Mouse (Mus musculus) G1E (cell line): ENCODE results near the gene Gm4133. TPM values are rescaled to one million over a fixed set of nuclear protein-coding genes. Genes with fewer than 3 reads are reported as not detected.
"Not testable (repeated sequence)": the region's sequence is repeated elsewhere in the genome, so short reads cannot be mapped to it uniquely, and the experiment has no call there.

ENCODE experiments used
- ATAC-seq: 2 replicates; pipeline ENCODE4 v1.8.0; 2016; ENCODE audit warnings: mild to moderate bottlenecking; ENCODE audit not compliant: insufficient number of reproducible peaks, poor library complexity, low FRiP score, severe bottlenecking; ENCODE audit errors: extremely low read depth
- DNase-seq: peaks from one replicate; pipeline ENCODE4 v3.0.0; 2012; ENCODE audit warnings: low spot score
- H3K27me3 ChIP-seq: 2 replicates; pipeline ENCODE4 v1.6.1; 2012; ENCODE audit warnings: mild to moderate bottlenecking, low read length, inconsistent platforms; ENCODE audit not compliant: insufficient read depth
- H3K36me3 ChIP-seq: replicated peaks from 2 replicates; pipeline ENCODE3; 2012; ENCODE audit warnings: mild to moderate bottlenecking, inconsistent platforms
- H3K4me1 ChIP-seq: 2 replicates; pipeline ENCODE4 v1.6.1; 2012; ENCODE audit warnings: low read depth, low read length, inconsistent platforms, mixed read lengths; ENCODE audit not compliant: insufficient read depth
- H3K4me3 ChIP-seq: 2 replicates; pipeline ENCODE4 v1.5.1; 2012; ENCODE audit warnings: low read depth, mild to moderate bottlenecking, inconsistent platforms, low read length, moderate library complexity, mixed read lengths
- H3K9me3 ChIP-seq: replicated peaks from 2 replicates; pipeline ENCODE4 v1.6.1; 2012; ENCODE audit warnings: inconsistent platforms
- polyA plus RNA-seq: library from polyadenylated mRNA; stranded (reverse); fragments of >175 nt; gene quantifications from 2 replicates; pipeline ENCODE4 v1.2.3, GENCODE M21; 2012
- total RNA-seq, 2 experiments: library from RNA; stranded (forward) in 1 of 2; stranded (reverse) in 1 of 2; fragments of 200-1000 nt in 1 of 2; fragments of >200 nt in 1 of 2; fragmentation: Nextera tagmentation in 1 of 2; gene quantifications; 2 replicates each; pipeline ENCODE4 v1.2.3; 2014 to 2017

Gene Gm4133
- total RNA-seq (2014; fragmentation: Nextera tagmentation) (not detected in 2 replicates), total RNA-seq (2017) (not detected in 2 replicates), polyA plus RNA-seq (not detected in 2 replicates)

DNA sequence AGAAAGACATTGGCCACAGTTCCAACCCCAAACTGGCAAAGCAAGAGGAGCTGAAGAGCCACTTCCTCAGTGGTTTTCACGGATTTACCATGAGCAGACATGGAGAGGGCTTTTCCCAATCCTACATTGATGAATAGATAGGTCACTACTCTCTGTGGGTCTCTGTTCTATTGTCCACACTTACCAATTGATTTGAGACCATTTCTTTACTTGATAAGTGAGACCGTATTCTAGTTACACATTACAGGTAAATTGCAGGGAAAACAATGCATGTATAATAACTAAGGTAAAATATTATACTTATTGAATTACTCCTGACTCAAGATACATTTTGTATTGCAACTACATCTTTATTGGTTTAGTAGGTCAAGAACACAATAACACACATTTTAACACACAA, at the start of gene Gm4133:
Gene Gm4133, minus strand, starts transcription at position 101 of the 400 bp plus-strand sequence.
- not testable (repeated sequence) for H3K27me3 ChIP-seq, DNase-seq, ATAC-seq, H3K4me1 ChIP-seq, H3K9me3 ChIP-seq, H3K4me3 ChIP-seq, H3K36me3 ChIP-seq

DNA sequence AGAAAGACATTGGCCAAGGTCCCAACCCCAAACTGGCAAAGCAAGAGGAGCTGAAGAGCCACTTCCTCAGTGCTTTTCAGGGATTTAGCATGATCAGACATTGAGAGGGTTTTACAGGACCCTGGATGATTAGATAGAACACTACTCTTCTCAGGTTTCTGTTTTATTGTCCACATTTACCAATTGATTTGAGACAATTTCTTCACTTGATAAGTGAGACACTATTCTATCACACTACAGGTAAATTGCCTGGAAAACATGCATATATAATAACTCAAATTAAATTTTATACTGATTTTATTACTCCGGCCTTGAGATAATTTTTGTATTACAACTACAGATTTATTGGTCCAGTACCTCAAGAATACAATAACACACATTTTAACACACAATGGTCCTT, 41.4 kb upstream of the Gm4133 start, which contains the start of gene Gm5728:
Gene Gm5728, minus strand, starts transcription at position 101 of the 400 bp plus-strand sequence.
- not testable (repeated sequence) for H3K27me3 ChIP-seq, H3K36me3 ChIP-seq, H3K4me3 ChIP-seq, ATAC-seq, DNase-seq, H3K4me1 ChIP-seq, H3K9me3 ChIP-seq

Other genes with a start within 250 kb of the Gm4133 start
- gene Vmn1r91, start 234.4 kb downstream of the Gm4133 start, total RNA-seq (2014; fragmentation: Nextera tagmentation), result not detected in 2 replicates
- 0.05 and 0.06 TPM in 2 replicates for gene Vmn1r91, start 234.4 kb downstream of the Gm4133 start, total RNA-seq (2017)
- not detected in 2 replicates for gene Vmn1r91, start 234.4 kb downstream of the Gm4133 start, polyA plus RNA-seq
- not detected in 2 replicates for gene Gm16442, start 211.5 kb downstream of the Gm4133 start, total RNA-seq (2014; fragmentation: Nextera tagmentation)
- gene Gm16442, start 211.5 kb downstream of the Gm4133 start, total RNA-seq (2017), result 0.27 TPM in 1 of 2 replicates, not detected in the other
- gene Gm16442, start 211.5 kb downstream of the Gm4133 start, polyA plus RNA-seq, result not detected in 2 replicates
- not detected in 2 replicates for gene Vmn1r93, start 195.0 kb downstream of the Gm4133 start, total RNA-seq (2014; fragmentation: Nextera tagmentation)
- not detected in 2 replicates for gene Vmn1r93, start 195.0 kb downstream of the Gm4133 start, total RNA-seq (2017)
- not detected in 2 replicates for gene Vmn1r93, start 195.0 kb downstream of the Gm4133 start, polyA plus RNA-seq
- not detected in 2 replicates for gene Vmn1r94, start 165.7 kb downstream of the Gm4133 start, total RNA-seq (2014; fragmentation: Nextera tagmentation)
- not detected in 2 replicates for gene Vmn1r94, start 165.7 kb downstream of the Gm4133 start, total RNA-seq (2017)
- gene Vmn1r94, start 165.7 kb downstream of the Gm4133 start, polyA plus RNA-seq, result not detected in 2 replicates
- gene Vmn1r95, start 140.4 kb downstream of the Gm4133 start, total RNA-seq (2014; fragmentation: Nextera tagmentation), result not detected in 2 replicates
- 0.17 TPM in 1 of 2 replicates, not detected in the other for gene Vmn1r95, start 140.4 kb downstream of the Gm4133 start, total RNA-seq (2017)
- not detected in 2 replicates for gene Vmn1r95, start 140.4 kb downstream of the Gm4133 start, polyA plus RNA-seq
- not detected in 2 replicates for gene Gm6164, start 128.5 kb downstream of the Gm4133 start, total RNA-seq (2014; fragmentation: Nextera tagmentation)
- gene Gm6164, start 128.5 kb downstream of the Gm4133 start, total RNA-seq (2017), result not detected in 2 replicates
- not detected in 2 replicates for gene Gm6164, start 128.5 kb downstream of the Gm4133 start, polyA plus RNA-seq
- gene Gm4498, start 100.2 kb downstream of the Gm4133 start, total RNA-seq (2014; fragmentation: Nextera tagmentation), result not detected in 2 replicates
- gene Gm4498, start 100.2 kb downstream of the Gm4133 start, total RNA-seq (2017), result not detected in 2 replicates
- gene Gm4498, start 100.2 kb downstream of the Gm4133 start, polyA plus RNA-seq, result not detected in 2 replicates
- not detected in 2 replicates for gene Gm5890, start 71.2 kb downstream of the Gm4133 start, total RNA-seq (2014; fragmentation: Nextera tagmentation)
- not detected in 2 replicates for gene Gm5890, start 71.2 kb downstream of the Gm4133 start, total RNA-seq (2017)
- not detected in 2 replicates for gene Gm5890, start 71.2 kb downstream of the Gm4133 start, polyA plus RNA-seq
- not detected in 2 replicates for gene Gm5728, start 41.3 kb upstream of the Gm4133 start, total RNA-seq (2014; fragmentation: Nextera tagmentation)
- not detected in 2 replicates for gene Gm5728, start 41.3 kb upstream of the Gm4133 start, total RNA-seq (2017)
- gene Gm5728, start 41.3 kb upstream of the Gm4133 start, polyA plus RNA-seq, result not detected in 2 replicates
- not detected in 2 replicates for gene Vmn1r100, start 83.9 kb upstream of the Gm4133 start, total RNA-seq (2014; fragmentation: Nextera tagmentation)
- gene Vmn1r100, start 83.9 kb upstream of the Gm4133 start, total RNA-seq (2017), result not detected in 2 replicates
- gene Vmn1r100, start 83.9 kb upstream of the Gm4133 start, polyA plus RNA-seq, result not detected in 2 replicates
- gene Vmn1r101, start 108.5 kb upstream of the Gm4133 start, total RNA-seq (2014; fragmentation: Nextera tagmentation), result not detected in 2 replicates
- not detected in 2 replicates for gene Vmn1r101, start 108.5 kb upstream of the Gm4133 start, total RNA-seq (2017)
- gene Vmn1r101, start 108.5 kb upstream of the Gm4133 start, polyA plus RNA-seq, result not detected in 2 replicates
- not detected in 2 replicates for gene Gm10670, start 140.9 kb upstream of the Gm4133 start, total RNA-seq (2014; fragmentation: Nextera tagmentation)
- gene Gm10670, start 140.9 kb upstream of the Gm4133 start, total RNA-seq (2017), result not detected in 2 replicates
- not detected in 2 replicates for gene Gm10670, start 140.9 kb upstream of the Gm4133 start, polyA plus RNA-seq
- not detected in 2 replicates for gene Vmn1r103, start 176.5 kb upstream of the Gm4133 start, total RNA-seq (2014; fragmentation: Nextera tagmentation)
- not detected in 2 replicates for gene Vmn1r103, start 176.5 kb upstream of the Gm4133 start, total RNA-seq (2017)
- gene Vmn1r103, start 176.5 kb upstream of the Gm4133 start, polyA plus RNA-seq, result not detected in 2 replicates
- not detected in 2 replicates for gene Vmn1r104, start 199.8 kb upstream of the Gm4133 start, total RNA-seq (2014; fragmentation: Nextera tagmentation)
- gene Vmn1r104, start 199.8 kb upstream of the Gm4133 start, total RNA-seq (2017), result 0.16 TPM in 1 of 2 replicates, not detected in the other
- not detected in 2 replicates for gene Vmn1r104, start 199.8 kb upstream of the Gm4133 start, polyA plus RNA-seq
- not detected in 2 replicates for gene Gm5726, start 211.7 kb upstream of the Gm4133 start, total RNA-seq (2014; fragmentation: Nextera tagmentation)
- not detected in 2 replicates for gene Gm5726, start 211.7 kb upstream of the Gm4133 start, total RNA-seq (2017)
- gene Gm5726, start 211.7 kb upstream of the Gm4133 start, polyA plus RNA-seq, result not detected in 2 replicates
- not detected in 2 replicates for gene Gm4141, start 242.2 kb upstream of the Gm4133 start, total RNA-seq (2014; fragmentation: Nextera tagmentation)
- not detected in 2 replicates for gene Gm4141, start 242.2 kb upstream of the Gm4133 start, total RNA-seq (2017)
- not detected in 2 replicates for gene Gm4141, start 242.2 kb upstream of the Gm4133 start, polyA plus RNA-seq